Mouse (Mus musculus): ENCODE data around the gene Olfr1002.
"Not testable (repeated sequence)": the region's sequence is repeated elsewhere in the genome, so short reads cannot be mapped to it uniquely, and the experiment has no call there.

Gene Olfr1002

GRCm38 (mm10) chr2:85650604-85651003 is at the start of gene Olfr1002:
Olfr1002 (minus strand) TSS chr2:85650704.
- no peak for DNase-seq (ENCODE audit: extremely low read depth, low read depth, low spot score)

- no peak for DNase-seq (ENCODE audit: extremely low read depth, low read depth, low spot score)
Measured at GRCm38 (mm10) chr2:85689131-85689530, 38.6 kb upstream of the Olfr1002 start, which contains the start of gene Olfr1008. Olfr1008 (plus strand) TSS chr2:85689431.

DNA sequence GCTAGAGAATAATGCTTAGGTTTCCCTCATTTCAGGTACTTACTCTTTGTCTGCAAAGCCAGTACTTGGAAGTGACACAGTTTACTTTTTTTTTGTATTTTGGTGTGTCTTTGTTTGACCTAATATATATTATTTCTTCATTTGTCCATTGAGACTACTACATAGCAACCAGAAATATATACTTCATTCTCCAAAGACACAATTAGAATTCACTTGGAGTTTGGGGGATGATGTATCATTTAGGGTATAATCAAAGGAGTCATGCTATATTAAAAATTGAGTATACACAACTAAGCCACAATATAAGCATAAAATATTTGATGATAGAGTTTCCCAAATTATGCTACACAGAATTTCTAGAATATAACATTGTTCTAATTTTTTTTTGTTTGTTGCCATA is 28.2 kb upstream of the Olfr1002 start, which contains the start of gene Olfr1006:
Gene Olfr1006 (minus strand): TSS at position 101 of the 400 bp plus-strand sequence.
- no peak for DNase-seq (ENCODE audit: extremely low read depth, low read depth, low spot score)

DNA sequence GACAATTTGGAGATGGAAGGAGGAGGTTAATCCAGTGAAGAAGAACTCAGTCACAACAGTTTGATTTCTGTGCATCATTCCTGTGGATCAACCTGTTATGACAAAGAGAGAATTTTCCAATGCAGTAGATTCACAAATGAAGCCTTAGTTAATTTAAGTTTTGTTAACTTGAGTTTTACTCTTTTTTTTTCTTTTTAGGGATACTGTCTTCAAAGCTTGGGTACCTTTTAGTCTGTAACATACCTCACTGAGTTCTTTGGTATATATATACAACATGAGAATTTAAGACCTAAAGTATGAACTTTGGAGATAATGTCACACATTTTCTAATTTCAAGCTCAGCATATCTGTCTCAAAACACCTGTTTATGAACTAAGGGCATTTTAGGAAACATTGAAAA is 13.9 kb upstream of the Olfr1002 start, which contains the start of gene Olfr154:
Gene Olfr154 (minus strand): TSS at position 101 of the 400 bp plus-strand sequence.
- DNase-seq (ENCODE audit: extremely low read depth, low read depth, low spot score): not testable (repeated sequence)

- no peak for DNase-seq (ENCODE audit: extremely low read depth, low read depth, low spot score)
Measured at GRCm38 (mm10) chr2:85611803-85612202, 38.7 kb downstream of the Olfr1002 start, which contains the start of gene Olfr1000. Olfr1000 (minus strand) TSS chr2:85611903.

Data from fat pad, adult 2 months (tissue).